Mouse (Mus musculus): ENCODE data around the gene Yipf4.

- no peak for TF ChIP-seq CTCF (conservative IDR thresholded peaks at IDR 0.05; ENCODE audit: insufficient read depth, insufficient read length, low read depth, low read length)
- no peak for TF ChIP-seq POLR2A (IDR thresholded peaks at IDR 0.05; ENCODE audit: low read depth, low read length)
Observed at GRCm38 (mm10) chr17:74529533-74529824, 40.2 kb downstream of the Yipf4 start.

All from kidney, adult 2 months (tissue).